Mouse (Mus musculus) ovary, postnatal 36 days (tissue): ENCODE measurements around the gene Sstr4.

Experiments
- DNase-seq: peaks from one replicate; pipeline ENCODE4 v3.0.0; 2022; ENCODE audit warnings: low spot score, mixed read lengths

Gene Sstr4

DNA sequence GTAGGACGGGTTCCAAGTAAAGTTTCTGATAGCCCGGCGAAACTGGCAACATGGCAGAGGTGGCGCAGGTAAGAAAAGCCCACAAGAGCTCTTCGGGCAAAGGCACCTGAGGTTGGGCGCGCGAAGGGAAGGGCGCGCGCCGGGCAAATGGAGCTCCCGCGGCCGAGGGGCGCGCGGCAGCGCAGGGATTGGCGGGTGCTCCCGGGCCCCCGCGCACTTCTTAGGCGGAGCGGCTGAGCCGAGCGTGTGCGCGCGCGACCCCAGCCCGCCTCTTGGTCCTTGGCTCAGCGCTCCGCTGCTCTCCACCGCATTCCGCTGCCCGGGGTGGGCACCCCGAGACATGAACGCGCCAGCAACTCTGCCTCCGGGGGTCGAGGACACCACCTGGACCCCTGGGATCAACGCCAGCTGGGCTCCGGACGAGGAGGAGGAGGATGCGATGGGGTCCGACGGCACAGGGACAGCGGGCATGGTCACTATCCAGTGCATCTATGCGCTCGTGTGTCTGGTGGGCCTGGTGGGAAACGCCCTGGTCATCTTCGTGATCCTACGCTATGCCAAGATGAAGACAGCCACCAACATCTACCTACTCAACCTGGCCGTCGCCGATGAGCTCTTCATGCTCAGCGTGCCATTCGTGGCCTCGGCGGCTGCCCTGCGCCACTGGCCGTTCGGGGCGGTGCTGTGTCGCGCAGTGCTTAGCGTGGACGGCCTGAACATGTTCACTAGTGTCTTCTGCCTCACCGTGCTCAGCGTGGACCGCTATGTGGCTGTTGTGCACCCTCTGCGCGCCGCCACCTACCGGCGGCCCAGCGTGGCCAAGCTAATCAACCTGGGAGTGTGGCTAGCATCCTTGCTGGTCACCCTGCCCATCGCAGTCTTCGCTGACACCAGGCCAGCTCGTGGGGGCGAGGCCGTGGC lies at the start of gene Sstr4:
Gene Sstr4, plus strand, starts transcription at position 214 of the 921 bp plus-strand sequence.
- DNase-seq = peak; percentile 52

DNA sequence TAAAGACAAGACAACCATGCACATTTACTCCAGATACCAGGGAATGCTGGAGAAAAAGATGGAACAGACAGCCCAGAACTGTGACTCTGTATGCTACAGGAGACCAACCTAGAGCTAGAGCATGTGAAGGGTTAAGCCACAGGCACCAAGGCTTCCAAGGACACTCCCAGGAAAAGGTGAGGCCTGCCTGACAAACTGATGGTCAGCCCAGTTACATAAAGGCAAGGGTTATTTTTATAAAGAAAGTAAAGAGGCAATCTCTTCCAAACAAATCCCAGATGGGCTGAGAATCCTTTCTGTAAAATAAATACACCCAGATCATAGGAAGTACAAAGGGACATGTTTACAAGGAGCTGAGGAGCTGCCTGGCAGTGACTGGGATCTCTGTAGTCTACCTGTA lies 49.8 kb upstream of the Sstr4 start:
- no peak for DNase-seq

DNA sequence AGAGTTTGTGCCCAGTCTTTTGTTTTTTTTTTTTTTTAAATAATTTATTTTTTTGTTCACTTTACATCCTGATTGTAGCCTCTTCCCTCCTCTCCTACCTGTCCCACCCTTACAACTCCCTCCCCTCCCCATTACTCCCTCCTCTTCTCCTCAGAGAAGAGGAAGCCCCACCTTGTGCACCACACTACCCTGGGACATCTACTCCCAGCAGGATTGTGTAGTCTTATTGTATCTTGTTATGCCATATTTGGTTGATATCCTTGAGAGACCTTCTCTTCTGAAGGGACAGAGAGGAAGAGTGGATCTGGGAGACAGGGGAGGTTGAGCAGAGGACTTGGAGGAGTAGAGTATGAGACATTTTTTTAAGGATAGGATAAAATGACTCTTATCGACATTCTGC lies 48.2 kb upstream of the Sstr4 start:
- DNase-seq = no peak

DNA sequence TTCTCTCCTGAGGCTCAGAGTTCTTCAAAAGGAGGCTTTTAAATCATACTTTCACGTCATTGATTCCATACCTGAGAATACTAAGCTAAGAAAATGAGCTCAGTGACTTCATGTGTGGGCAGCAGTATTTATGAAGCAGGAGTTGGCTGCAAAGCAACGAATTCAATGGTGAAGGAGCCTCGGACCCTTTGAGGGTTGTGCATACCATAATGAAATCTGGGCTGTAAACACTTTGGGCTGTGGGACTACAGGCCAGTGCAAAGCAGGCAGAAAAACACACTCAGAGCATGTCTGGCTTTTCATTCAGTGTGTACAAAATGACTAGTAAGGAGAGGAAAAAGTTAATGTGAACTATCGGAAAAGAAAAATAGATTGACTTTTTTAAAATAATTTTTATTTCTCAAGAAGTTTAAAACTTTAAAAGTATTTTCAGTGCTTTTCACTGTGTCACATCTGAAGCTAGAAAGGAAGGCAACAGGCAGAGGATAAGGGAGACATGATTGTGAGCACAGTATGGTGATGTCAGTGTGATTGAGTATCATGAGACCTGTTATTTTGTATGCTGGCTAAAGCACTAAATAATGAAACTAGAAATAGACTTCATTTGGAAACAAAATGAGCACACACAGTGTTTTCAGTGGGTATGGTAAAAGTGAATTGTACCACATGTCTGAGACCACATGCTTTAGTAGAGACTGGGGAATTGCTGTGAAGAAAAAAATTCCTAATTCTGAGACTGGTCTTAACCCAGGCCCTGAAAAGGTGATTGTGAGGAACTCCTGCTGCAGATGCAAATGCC lies 45.4 kb upstream of the Sstr4 start:
- no peak for DNase-seq

DNA sequence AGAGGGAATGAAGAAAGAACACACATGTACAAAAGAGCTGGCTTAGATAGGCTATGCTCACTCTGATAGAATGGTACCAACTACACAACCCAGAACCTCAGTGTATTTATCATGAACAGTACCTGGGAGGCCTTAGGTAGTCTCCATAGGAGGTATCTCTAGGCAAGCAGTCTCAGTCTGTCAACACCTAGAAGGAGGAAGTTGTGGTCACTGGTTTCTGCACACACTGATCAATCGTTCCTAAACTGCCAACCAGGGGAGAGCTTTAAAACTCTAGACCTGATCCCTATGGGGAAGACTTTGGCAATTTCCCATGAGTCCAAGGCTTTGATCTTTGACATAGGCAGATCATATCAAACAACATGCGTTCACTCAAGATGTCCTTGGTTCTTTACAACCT lies 44.7 kb upstream of the Sstr4 start:
- no peak for DNase-seq

DNA sequence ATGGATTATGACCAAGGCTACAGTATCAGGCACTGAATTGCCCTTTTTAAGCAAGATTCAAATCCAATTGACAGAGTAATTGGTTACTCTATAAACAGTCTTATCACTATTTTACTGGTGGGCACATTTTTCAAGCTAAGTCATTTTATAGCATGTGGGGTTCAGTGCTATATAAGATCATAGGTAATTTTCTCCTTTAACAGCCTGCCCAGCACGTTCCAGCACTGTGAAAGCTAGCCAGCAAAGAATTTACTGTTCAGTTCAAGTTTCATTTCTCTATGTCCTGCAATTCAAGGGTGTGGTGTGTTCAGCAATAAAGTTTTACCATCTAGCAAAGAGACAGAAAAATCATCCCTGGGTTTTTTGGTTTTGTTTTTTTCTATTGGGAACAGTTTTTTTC lies 42.5 kb upstream of the Sstr4 start:
- DNase-seq = no peak

DNA sequence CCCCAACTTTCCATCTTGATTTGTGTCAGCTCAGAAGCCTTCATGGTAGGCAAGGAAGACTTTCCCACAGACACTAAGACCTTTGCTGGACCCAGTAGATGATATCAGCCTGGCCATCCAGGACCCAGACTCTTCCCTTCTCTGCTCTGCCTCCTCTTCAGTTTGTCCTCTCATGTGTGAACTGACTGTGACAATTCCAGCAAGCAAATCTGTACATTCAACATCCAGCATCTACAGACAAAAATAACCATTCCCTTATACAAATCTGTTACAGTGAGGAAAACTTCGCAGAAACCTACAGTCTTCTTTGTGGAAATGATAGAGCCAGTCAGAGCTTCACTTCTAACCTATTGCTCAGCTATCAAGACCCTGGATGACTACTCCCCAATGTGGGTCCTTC lies 38.0 kb upstream of the Sstr4 start:
- no peak for DNase-seq

DNA sequence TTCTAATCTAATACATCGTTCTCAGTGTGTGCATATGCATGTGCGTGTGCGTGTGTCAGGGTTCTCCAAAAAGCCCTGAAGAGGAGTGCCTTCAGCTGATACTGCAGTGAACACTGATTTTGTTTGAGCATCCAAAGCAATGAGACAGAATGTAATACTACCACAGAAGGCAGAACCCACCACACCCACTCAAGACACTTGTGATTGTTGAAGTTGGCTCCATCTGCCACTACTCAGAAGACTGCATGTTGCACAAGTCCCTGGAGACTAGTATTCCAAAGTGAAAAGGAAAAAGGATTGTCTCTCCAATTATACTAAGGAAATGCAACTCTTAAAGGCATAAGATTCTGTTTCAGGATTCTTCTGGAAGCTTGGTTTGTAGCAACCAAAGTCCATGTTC lies 30.6 kb upstream of the Sstr4 start:
- no peak for DNase-seq

DNA sequence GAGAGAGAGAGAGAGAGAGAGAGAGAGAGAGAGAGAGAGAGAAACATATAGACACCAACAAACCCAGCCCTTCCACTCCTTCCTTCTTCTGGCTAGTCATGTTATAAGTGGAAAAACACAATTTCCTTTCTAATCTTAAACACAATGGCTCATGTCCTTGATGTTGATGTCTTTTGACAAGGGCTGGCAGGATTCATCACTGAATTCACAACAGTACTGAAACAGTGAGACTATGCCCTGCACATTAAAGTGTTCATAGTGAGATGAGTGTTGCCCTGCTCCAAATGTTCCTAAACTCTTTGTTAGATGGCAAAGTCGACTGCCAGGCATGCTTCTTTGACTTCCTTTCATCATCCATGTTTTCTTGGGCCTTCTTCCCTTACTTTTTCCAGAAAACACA lies 29.9 kb upstream of the Sstr4 start:
- DNase-seq = no peak

DNA sequence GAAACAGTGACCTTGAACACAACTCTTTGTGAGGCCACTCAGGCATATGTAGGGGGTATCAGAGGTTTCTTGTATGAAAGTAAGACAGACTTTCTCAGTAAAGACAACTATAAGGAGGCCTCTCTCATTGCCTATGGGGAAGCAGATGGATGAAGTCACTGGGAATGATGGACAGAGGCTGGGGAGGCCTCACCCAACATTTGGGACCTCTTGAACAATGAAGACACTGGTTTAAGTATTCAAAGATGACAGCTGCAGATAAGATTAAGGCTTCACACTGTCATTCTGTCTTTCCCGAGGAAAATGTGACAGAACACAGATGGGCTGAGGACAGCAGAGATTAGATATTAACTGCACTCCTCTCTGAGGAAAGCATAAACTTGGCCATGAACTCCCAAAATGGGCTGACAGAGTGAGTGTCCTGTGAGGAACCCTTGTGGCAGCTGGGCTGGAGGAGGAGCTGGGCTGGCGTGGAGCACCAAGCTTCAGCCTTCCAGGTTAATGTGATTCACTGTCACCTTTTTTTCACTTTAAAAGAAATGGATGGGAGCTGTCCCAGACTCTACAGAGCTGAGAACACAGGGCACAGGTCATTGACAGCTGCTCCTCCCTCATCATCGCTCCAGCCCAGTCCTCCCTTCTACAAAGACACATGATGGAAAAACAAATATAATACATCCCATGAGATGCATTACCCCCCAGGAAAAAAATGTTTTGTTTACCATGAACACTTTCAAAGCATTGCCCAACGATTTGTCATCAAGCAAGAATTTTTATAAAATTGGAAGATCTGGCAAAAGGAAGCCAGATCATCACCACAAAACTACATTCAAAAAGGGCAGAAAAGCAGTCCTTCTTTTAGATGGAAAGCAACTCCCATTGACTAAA lies 23.2 kb upstream of the Sstr4 start:
- no peak for DNase-seq

DNA sequence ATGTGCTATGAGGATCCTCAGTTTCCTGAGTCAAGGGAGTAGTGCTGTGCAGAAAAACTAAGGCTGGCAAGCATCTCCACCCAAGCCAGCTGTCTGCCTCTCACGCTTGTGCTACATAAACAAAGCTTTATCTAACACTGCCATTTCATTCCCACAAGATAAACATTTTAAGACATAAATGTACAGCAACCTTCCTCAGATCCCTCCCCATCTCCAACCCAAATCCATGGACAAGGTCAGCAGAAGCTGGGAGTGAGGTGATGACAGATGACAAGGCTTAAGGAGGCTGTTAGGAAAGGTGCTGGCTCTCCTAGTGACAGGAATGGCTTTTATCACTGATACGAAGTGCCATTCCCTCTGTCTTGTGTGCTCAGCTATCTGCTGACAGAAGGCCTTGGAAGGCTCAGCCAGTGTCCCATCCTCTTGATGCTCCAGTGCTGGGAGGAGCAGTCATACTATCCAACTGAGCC lies 21.5 kb upstream of the Sstr4 start:
- no peak for DNase-seq

DNA sequence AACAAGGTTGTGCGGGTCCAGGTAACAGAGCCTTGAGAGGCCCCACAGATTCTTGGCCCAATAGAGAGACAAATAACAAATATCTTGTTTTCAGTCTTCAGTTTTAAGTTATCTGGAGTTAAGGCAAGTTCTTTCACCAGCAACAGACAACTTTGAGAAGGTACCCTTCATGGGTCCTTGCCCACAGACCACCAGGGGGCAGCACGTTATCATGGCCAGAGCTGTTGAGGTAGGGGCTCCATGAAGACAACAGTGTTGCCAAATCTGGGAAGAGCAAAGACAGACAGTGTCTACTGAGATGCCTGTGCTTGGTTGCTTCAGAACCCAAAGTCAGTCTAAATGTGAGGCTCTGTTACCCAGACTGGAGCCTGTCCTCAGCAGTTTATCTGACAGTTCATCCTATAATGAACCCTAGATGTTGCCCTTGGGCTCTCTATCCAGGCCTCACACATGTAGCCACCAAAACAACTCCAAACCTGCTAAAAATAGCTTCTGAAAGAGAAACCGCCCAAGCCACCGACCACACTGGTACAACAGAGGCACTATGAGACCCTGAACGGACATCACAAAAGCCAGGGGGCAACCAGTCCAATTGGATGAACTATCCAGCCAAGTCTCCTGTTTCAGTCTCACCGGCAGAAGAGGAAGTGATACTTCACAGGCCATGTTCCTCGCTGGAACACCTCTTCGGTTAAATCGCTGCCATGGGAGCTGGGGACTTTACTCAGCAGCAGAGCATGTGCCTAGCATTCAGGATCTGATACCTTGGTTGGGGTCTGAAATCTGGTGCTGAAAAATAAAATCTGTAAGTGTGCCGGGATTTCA lies 19.6 kb upstream of the Sstr4 start:
- peak; percentile 41 for DNase-seq

DNA sequence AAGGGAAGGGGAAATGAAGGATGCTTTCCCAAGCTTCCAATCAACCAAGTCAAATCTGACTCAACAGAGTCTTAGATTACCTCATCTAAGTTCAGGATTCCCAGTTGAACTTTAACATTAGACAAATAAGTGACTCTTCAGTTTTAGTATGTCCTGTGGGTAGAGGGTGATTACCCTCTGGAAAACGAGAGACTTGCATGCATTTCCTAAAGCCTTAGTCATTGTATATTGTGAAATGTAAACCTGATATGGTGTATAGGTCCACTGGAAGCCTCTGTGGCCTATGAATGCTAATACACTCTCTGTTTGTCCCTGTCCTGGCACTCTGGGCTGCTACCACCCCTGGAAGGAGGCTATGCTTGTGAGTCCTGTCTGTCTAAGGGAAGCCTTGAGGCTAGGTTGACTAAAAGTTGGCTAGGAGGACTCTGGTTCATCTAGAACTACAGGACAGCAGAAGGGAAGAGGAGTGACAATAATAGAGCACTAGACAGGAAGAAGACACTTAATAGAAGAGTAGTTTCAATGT lies 16.3 kb upstream of the Sstr4 start:
- DNase-seq = no peak

DNA sequence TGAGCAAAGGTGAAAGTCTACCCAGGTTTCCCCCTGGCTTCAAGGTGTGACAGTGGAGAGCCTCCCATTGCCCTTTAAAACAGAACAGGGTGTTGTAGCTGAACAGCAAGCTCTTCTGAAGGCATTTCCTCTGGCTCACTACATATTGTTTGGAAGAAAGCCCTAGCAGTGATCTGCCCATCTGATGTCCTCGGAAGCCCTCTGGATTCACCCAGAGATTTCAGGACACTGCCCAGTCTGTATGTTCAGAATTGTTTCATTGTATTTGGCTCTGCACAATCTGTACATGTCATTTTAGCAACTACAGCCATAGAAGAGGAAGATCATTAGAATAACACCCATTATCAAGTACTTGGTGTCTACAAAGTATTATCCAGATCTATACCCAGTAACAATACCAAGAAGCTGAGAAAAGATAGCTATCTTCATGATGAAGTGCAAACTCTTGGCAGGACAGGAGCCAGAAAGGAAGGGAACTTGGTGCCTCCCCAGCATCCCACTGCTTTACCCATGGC lies 15.2 kb upstream of the Sstr4 start:
- no peak for DNase-seq

DNA sequence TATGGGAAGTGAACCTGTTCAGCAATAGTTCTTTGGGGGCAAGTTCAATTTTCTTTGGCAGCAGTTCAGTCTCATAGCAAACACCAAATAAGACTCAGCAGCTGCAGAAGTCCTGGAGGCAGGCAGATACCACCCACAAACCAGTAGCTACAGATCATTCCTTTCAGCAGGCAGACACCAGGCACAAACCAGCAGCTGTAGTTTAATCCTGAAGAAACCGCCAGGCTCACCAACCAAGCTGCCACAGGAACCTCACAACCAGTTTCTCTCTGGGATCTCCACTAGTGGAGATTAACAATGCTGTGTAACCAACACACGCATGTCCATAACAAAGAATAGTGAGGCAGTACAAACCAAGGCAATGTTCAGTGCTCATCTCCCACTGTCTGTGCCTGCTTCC lies 14.1 kb upstream of the Sstr4 start:
- DNase-seq = no peak

DNA sequence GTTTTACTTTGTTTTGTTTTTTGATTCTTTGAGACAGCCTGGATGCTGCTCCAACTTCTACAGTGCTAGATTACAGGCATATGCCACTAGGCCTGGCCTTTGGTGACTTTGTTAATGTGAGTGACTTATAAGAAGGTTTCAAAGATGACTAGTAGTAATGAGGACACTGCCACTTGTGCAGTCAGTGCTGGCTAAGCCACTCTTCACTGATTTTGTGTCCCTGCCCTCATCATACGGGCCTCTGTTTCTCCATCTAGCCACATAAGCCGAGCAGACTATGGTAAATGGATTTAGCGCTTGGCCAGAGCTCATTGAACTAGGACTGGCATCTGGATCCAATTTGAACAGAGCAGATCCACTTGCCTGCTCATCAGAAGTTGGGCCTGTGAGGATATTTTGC lies 8.7 kb upstream of the Sstr4 start:
- no peak for DNase-seq

DNA sequence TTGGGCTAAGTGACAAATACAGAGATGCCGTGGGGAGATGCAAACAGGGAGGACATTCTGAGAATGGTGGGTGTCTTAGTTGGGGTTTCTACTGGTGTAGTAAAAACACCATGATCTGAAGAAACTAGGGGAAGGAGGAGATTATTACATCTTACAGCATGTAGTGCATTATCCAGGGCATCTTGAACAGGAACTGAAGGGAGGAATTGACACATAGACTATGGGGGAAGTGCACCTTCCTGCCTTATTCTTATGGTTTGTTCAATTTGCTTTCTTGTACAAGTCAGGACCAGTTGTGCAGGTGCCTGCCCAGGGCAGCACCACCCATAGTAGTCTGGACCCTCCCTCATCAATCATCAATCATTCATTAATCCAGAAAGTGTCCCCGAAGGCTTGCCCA lies 8.2 kb upstream of the Sstr4 start:
- no peak for DNase-seq

DNA sequence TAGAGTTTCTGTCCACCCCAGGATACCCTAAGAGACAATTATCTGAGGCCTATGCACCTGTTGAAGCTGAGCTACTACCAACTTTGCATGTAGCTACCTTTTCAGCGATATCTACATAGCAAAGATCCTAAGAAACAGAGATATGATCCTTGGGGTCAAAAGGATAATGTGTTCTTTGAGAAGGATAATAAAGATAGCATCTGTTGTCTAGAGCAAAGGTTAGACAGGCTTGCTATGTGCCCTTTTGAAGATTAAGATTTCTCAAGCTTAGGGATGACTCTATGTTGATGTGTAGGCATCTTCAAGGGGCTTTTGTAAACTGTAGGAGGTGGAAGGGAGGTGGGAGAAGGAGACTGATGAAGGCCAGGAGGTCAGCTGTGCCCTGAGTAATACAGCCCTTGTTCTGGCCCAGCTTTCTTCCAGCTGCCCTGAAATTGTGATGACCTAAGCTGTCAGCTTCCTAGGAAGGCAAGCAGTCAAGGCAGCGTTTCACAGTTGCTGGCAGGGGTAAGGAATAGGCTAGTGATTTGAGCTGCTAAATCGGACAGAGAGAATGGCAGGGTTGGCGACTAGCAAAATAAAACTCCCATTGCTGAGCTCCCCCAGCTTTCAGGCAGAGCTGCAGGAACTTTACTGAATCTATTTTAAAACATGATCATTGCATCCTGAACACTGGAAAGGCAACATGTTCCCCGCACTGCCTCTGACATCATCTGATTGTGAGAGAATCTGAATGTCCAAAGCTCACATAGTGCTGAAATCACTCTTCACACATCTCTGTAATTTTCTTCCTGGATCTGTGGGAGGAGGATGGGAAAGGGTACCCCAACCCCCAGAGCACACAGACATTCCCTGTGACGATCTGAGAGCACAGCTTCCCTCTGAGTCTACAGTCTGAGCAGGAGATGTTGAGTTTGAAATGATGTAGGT lies 7.2 kb upstream of the Sstr4 start:
- DNase-seq = no peak

DNA sequence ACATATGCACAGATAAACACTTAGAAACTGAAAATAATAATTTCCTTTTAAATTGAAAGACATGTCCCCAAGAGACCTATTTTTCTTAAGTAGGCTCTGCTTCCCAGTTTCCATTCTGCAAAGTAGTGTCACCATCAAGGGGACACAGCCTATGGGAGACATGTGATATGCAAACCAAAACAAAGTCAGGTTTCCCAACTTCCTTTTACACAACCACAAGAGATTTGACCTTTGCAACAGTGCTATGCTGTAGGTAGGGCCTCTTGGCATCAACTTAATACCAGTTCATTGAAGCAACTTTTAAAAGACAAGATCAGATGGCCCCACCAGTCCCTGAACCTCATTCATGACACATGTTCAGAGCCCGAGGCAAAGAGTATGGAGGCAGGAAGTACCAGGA lies 2.0 kb upstream of the Sstr4 start:
- DNase-seq = no peak

DNA sequence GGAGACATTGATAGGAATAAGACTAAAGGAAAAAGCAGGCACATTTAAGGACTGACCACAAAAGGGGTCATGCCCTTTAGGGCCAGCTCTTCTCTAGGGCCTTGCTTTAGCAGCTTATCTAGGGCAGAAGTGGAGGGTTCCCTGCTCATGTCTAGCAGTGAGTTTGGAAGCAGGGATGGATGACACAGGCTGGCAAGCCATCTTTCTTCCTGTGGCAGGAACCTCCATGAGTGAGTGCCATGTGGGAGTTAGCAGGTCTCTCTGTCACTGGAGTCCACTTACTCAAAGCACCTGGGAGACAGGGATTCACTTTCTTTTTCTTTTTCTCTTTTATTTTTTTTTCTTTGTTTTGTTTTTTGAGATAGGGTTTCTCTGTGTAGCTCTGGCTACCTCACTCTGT lies 1.3 kb upstream of the Sstr4 start:
- DNase-seq = no peak
